Mouse (Mus musculus): ENCODE measurements around the gene Lrrc23.

Gene Lrrc23

DNA sequence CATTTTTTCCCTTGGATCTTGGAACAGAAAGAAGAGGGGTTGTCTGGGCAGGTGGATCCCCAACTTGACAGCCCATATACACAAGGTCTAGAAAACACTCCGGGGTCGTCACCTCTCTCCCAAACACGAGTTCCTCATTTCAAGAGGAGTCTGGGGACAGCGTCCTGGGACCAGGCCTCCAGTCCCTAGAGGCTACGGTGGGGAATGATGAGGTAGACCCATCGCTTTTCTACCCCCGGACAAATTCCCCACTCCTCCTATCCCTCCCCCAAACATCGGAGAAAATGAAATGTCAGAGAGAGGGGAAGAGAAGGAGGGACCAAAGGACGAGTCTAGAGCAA, 10.9 kb downstream of the Lrrc23 start:
- no peak for DNase-seq (ENCODE audit: low read depth, low spot score)

DNA sequence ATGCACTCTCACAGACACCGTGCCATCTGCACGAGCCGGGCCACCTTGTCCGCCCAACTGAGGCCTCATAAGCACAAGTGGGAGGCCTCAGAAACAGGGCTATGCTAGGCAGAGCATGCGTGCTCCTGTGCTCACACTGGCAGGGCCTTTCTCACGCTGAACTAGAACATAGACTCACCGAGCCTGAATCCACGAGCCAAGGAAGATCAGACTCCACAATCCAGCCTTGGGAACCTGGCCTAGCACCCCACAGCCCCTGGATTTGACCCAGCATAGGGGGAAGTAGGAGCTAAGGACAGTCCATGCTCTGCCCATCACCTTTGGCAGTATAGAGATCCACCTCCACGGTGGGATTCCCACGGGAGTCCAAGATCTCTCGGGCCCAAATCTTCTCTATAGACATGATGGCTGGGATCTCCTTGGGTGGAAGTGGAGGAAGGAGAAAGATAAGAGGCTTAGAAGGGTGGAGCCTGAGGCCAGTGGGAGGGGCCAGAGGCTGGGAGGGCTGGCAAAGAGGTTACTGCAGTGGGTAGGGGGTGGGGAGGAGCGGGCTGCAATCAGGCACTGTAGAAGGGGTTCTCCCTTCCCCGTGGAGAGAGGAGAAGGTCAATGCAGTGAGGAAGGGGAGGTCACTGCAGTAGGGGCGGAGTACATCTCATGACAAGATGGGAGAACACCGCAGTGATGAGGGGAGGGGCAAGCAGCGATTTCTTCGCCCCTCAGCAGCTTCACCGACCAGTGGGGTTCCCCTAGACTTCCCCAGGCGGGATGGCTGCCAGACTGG, 11.4 kb downstream of the Lrrc23 start:
- no peak for DNase-seq (ENCODE audit: low read depth, low spot score)

DNA sequence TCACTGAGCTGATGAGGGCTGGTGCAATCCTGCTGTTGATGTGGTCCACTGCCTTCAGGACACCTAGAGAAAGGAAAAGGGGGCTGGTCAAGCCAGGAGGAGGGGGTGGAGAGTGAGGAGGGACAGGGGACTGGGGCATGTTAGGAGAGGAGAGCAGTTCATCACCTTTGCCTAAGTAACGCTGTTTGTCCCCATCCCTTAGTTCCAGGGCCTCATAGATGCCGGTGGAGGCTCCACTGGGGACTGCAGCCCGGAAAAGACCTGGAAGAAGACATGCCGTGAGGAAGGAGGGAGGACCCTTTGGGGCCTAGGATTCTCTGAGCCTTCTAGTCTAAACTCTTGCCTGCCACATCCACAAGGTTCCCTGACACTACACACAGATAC, 12.0 kb downstream of the Lrrc23 start:
- DNase-seq (ENCODE audit: low read depth, low spot score) = no peak

DNA sequence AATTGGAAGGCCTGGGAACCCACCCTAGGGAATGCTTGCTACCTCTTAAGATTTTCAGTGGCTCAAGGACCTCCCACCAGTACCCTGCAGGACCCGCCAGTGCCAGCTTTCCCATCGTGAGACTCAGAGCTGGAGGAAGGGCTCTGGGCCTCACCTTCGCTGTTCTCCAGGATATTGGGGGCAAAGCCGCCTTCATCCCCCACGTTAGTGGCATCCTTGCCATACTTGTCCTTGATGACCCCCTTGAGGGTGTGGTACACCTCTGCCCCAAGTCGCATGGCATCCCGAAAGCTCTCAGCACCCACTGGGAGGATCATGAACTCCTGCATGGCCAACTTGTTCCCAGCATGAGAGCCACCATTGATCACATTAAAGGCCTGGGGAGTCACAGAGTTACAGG, 13.6 kb downstream of the Lrrc23 start:
- no peak for DNase-seq (ENCODE audit: low read depth, low spot score)

DNA sequence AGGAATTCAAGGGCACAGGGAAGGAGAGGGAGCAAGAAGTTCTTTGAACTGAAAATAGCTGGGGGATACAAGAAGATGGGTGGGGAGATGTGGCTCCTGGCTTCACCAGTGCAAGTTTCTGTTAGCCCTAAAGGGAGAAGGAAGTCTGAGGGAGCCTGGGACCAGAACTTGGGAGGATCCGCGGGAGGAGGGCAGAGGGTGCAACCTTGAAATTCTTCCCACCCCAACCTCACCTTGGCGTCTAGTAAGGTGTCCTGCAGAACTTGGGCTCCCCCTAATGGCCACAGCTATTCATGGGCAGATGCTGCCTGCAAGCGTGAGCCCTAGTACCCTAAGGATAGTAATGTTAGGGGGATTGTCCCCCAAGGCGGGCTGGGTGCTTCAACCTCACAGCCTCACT, 20.3 kb downstream of the Lrrc23 start:
- peak; percentile 90 for DNase-seq (ENCODE audit: low read depth, low spot score)

DNA sequence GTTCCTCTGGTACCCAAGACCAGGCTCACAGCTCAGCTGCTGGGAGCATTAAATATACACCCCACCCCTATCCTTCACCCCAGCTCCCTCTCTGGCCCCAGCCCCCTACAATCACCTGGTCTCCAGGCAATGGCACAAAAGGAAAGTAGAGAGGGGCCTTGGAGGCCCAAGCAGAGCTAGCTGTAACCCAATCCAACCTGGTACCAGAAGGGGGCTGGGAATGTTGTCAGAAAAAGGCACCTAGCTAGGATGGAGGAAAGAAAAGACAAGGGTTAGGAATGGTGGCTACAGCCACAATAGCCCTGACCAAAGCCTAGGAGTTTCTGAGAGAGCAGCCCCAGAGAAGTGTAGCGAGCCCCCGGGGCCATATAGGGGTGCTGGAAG, 20.7 kb downstream of the Lrrc23 start:
- DNase-seq (ENCODE audit: low read depth, low spot score) = no peak

DNA sequence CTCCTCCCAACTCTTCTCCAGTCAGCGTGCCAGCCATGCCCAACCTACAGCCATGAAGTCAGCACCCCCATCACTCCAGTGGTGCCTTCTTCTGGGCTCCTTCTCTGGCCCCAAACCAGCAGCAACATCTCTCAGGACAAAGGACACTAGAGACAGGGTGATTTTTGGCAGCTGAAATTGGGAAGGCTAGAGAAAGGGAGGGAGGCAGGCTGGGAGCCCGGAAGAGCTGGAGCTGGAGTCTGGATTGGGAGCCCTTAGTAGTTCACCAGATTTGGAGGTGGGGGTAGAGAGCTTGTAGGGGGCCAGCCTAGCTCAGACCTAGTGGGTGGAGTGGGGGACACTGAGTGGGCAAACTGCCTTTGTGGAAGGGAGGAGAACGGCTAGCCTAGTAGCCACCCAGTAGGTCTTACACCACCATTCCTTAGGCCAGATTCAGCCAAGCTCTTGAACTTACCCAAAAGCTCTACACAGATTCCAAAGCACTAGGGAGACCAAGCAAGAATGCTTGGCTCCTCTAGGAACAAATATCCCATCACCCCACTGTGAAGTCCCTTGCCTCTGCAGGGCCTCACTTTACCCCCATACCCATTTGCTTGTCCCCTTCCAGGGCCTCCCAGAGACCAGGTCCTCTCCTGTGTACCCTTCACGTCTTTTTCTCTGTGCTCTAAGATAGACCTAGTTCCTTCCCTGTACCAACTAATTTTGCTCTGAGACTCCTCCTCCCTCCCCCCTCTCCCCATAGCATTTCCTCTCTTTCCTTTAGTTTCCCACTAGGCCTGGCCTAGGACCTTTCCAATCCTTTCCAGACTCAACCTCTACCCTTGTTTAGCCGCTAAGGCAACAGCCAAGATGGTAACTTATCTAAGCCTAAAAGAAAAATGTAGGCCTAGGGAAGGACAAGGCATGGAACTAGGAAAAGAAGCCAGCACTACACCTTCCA, 21.3 kb downstream of the Lrrc23 start:
- DNase-seq (ENCODE audit: low read depth, low spot score) = no peak

DNA sequence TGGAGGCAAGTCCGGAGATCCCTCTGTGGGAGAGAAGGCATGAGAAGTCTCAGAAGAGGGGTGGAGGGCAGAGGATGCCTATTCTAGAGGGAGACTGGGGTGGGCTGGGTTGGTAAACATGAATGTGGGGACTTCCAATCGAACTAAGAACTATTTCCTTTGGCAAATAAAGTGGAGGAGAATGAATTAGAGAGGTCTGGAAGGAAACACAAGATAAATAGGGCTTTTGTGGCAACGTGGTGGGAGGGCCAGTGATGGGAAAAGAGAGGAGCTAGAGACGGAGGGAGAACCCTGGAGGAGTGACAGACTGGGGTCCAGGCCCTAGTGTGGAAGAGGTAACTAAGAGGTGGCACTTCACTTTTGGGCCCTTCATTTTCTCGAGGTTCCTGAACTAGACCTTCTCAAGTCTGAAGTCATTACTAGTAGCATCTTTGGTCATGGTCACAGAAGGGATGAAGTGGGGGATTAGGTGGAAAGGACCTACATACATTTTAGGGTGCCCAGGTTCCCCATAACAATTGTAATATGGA, 22.1 kb downstream of the Lrrc23 start:
- no peak for DNase-seq (ENCODE audit: low read depth, low spot score)

DNA sequence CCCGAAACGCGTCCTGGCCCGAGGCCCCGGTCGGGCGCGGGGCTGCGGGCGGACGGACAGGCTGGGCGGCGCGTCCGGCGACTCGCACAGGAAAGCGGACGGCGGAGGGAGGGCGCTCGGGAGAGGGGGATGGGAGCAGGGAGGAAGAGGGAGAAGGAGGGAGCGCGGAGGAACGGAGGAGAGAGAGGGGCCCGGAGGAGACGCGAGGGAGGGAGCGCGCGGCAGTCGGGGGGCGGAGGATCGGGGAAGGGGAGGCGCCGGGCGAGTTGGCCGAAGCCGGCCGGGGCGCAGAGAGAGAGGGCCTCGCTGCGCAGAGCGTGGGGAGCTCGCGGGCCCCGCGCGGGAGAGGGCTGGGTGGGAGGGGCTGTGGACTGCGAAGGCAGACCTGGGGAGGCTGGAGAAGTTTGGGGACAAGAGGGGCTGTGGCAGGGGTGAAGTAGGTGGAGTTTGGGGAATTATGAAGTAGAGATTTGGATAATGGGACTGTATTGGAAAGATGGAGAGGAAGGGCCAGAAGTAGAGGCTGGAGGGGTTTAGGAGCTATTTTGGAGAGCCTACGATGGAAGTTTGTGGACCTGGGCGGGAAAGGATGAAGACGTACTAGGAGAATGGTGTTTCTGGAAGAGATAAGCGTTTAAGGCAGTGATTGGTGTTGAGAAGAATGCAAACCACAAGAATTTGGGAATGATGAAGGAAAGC, 22.7 kb downstream of the Lrrc23 start:
- DNase-seq (ENCODE audit: low read depth, low spot score) = peak; percentile 79

DNA sequence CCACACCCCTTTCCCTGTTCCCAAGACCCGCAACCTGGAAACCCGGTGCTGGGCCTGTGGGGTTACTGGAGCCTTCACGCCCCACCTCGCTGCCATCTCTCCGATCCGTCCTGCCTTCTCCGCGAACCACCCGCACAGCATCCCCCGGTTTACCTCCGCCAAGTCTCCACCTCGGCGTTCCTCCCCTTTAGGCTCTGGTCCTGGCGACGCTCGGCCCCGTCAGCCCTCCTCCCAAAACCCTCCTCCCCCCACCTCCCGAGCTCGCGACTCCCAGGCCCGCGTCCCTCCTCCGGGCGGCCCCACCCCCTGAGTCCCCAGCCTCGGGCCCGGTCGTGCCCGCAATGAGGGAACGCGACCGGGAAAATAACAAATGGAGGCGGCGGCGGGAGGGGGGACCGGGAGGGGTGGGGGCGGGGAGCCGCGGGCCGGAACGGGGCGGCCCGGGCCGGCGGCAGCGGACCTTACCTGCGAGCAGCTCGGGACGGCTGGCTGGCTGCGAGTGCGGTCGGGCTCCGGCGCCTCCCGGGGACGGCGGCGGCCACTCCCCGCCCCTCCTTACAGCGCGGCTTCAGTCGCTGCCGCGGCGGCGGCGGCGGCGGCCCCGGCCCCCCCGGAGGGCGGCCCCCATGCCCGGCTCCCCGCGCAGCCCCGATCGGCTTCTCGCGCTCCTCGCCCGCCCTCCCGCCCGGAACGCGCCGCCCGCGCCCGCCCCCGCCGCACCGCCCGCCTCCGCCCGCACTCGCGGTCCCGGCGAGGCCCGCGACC, 23.5 kb downstream of the Lrrc23 start, which contains the start of the genes Gm45234 and Atn1:
Gm45234 (minus strand) TSS at position 191 of the 765 bp plus-strand sequence.
Atn1 (minus strand) TSS at position 694 of the 765 bp plus-strand sequence.
- peak; percentile 59 for DNase-seq (ENCODE audit: low read depth, low spot score)

DNA sequence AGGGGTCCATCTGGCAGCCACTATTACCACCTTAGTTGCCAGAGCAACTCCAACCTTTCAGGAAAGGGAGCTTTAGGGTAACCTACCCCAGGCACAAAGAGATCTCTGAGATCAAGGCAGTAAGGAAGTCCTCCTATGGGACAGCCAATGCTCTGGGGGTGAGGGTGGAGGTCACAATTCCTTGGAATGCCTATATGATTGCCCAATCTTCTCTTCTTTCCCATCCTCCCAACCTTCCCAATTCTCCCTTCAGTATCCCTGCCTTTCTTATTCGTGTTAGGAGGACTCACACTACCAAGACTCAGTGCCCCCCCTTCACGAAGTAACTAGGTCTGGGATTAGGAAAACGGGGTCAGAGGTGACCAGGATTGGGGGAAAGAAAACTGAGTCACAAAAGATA, 24.2 kb downstream of the Lrrc23 start:
- DNase-seq (ENCODE audit: low read depth, low spot score) = no peak

DNA sequence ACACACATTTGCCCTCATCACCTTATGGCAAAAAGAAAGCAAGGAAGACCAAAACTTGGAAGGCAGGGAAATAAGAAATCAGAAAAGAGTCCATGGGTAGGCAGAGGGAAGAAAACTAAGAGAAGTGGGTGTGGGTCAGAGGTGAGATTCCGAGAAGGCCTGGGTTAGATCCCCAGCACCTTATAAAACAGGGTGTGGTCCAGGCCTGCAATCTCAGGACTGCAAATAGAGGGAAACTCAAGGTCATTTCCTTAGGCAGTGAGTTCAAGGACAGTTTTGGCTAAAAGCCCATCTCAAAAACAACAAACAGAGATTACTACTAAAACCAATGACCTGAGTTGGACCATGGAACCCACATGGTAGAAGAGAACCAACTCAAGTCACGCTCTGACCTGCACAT, 25.7 kb downstream of the Lrrc23 start:
- DNase-seq (ENCODE audit: low read depth, low spot score) = no peak

DNA sequence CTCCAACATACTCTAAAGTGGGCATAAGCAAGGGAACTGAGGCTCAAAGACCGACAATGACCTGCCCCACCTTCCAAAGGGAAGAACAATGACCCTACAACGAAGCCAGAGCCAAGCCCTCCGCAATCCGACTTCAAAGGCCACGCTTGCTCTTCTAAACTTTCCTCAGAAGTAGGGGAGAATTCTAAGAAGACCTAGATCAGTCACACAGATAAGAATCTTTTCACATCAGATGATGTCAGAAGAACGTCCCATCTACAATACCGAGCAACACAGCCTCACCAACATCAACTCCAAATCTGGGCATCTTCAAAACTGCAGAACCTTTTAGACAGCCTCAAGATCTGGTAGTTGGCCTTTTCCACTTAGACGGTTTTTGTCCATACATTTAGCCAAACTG, 29.1 kb downstream of the Lrrc23 start:
- no peak for DNase-seq (ENCODE audit: low read depth, low spot score)

DNA sequence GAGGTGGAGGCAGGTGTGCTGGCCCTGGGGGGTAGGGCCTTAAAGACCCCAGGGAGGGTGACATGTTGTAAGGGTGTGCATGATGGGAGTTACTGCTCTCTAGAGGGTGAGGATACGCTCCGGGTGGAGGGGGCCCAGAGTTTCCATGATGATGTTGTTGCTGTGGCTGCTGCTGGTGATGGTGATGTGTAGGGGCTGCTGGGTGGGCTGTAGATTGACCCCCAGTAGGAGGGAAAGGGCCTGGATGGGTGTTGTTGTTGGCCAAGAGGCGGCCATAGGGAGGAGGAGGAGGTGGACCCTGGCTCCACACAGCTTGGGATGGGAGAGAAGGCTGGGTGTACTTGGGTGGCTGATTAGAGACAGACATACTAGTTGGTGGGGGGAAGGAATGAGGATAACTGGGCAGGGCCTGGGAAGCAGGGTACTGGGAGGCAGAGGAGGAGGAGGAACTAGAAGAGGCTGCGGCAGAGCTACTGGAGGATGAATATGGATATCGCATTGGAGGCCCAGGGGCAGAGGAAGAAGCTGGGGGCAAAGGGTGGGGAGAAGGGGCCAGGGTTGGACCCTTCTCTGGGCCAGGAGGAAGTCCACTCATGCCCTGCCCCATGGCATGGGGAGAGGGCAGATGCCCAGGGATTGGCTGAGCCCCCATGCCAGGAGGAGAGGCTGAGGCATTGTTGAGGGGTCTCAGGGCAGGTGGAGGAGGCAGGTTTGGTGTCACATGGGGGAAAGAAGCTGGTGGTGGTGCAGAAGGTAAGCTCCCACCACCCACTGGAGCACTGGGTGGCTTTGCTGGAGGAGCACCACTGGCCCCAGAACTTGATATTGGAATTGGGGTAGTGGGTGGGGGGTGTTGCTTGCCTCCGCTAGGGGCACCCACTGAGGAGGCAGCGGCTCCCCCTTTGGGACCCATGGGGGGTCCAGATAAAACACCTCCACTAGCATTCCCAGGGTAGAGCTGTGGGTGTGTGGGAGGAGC, 32.6 kb downstream of the Lrrc23 start:
- DNase-seq (ENCODE audit: low read depth, low spot score) = no peak

DNA sequence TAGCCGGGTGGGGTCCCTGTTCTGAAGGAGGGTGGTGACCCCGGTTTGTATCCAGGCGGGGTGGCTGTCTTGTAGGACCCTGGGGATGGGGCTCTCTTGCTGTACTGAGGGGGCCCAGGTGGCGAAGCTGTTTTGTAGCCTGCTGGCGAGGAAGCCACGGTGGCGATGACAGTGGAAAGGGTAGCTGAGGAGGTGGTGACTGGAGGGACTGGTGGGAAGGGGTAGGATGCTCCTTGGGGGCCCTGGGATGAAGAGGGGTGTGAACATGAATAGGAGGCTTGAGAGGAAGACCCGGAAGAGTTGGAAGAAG, 33.3 kb downstream of the Lrrc23 start:
- no peak for DNase-seq (ENCODE audit: low read depth, low spot score)

DNA sequence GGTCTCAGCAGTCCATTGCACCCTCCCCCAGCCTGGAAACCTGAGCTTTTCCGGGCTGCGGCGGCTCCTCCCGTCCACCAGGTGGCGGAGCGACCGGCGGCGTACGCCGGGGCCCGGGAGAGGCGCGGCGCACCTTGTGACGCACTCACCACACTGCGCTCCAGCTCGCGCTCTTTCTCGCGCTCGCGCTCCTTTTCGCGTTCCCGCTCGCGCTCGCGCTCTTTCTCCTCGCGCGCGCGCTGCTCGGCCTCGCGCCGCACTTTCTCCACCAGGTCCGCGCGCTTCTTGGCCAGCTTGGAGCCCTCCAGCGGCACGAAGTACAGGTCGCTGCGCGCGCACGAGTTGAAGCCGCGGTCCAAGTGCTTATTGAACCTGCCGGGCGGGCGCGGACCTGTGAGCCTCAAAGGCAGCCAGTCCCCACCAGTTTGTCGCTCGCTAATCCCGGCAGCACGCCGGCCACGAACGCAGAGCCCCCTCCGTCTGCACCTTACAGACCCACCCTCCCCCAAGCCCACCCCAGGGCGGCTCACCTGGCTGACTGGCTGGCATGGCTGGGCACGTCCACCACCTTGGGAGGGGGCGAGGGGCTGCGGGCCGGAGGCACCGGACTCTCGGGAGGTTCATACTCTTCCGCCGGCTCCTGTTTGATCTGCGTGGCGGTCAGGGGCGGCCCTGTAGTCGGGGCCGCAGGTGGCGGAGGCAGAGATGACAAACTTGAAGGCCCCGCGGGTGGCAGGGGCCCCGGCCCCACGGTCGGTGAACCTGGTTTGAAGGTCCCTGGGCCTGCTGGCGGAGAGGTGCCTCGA, 33.8 kb downstream of the Lrrc23 start:
- peak; percentile 97 for DNase-seq (ENCODE audit: low read depth, low spot score)

DNA sequence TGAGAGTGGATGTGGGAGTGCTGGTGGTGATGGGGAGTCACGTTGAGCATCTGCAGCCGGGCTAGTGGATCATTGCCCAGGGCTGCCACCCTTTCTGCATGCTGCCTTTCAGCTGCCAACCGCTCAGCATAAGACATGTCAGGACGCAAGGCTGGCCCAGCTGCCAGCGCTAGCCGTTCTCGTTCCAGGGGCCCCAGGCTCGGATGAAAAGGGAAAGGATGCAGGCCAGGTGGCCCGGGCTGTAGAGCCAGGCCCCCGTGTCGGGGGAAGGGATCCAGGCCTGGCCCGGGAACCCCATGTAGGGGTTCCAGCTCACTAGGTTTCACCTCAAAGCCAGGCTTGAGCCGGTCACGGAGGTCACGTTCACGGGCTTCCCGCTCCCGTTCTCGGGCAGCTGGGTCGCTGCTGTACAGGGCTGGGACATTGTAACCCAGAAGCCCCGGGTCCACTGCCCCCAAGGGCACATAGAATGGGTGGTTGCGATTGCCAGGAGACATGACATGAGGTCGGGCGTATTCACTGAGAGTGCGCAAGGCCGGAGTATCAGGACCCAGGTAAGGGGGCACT, 34.7 kb downstream of the Lrrc23 start:
- DNase-seq (ENCODE audit: low read depth, low spot score) = no peak

DNA sequence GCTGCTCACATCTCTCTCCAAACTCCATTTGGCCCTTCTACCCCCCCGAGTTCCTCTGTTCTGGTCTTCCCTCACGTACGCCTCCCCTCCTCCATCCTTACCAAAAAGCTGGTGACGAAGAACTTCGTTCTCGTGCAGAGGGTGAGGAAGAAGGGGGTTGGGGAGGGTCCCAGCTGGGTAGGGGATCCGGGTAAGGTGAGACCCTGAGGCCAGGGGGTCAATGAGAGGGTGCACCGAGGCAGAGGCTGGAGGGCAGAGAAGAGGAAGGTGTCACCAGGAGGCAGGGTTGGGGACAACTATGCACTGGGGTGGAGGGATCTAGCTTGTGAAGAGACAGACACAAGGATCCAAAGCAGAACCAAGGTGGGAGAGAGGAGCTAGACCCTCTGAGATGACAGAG, 35.9 kb downstream of the Lrrc23 start:
- DNase-seq (ENCODE audit: low read depth, low spot score) = no peak
